Mouse (Mus musculus) myocyte (in vitro differentiated cells): ENCODE data around the gene Ablim1. TPM values are rescaled to one million over a fixed set of nuclear protein-coding genes. Genes with fewer than 3 reads are reported as not detected.
A peak's percentile ranks its signal among the peaks of the same experiment; 100 is the strongest.

Source experiments
- H3K27me3 ChIP-seq: one replicate; pipeline ENCODE4 v1.6.1; 2011; ENCODE audit not compliant: control insufficient read depth, insufficient read depth, insufficient read length
- H3K36me3 ChIP-seq: one replicate; pipeline ENCODE4 v1.6.1; 2011; ENCODE audit not compliant: control insufficient read depth, insufficient read depth
- H3K4me2 ChIP-seq: one replicate; pipeline ENCODE4 v1.6.1; 2011; ENCODE audit warnings: low read depth, control low read depth
- H3K4me3 ChIP-seq: one replicate; pipeline ENCODE4 v1.5.1; 2011; ENCODE audit warnings: mild to moderate bottlenecking, control low read depth, moderate library complexity
- H3K79me2 ChIP-seq: one replicate; pipeline ENCODE4 v1.6.1; 2011; ENCODE audit not compliant: control insufficient read depth, insufficient read depth
- H3ac ChIP-seq: one replicate; pipeline ENCODE4 v1.6.1; 2011; ENCODE audit not compliant: control insufficient read depth, insufficient read length
- CEBPB ChIP-seq: IDR thresholded peaks from 2 replicates; pipeline ENCODE4 v1.6.1; 2011; ENCODE audit warnings: mild to moderate bottlenecking, moderate library complexity; ENCODE audit not compliant: poor library complexity, insufficient read depth, severe bottlenecking
- E2F4 ChIP-seq: IDR thresholded peaks from one replicate; pipeline ENCODE4 v1.6.1; 2011; ENCODE audit warnings: mild to moderate bottlenecking, control low read depth, moderate library complexity; ENCODE audit not compliant: insufficient read depth
- MAX ChIP-seq: IDR thresholded peaks from one replicate; pipeline ENCODE4 v1.6.1; 2011; ENCODE audit warnings: low read depth, mild to moderate bottlenecking, control low read depth
- MYOD1 ChIP-seq, 3 experiments: IDR thresholded peaks; one replicate each; pipeline ENCODE4 v1.6.1; 2011; ENCODE audit warnings: control low read depth in 2 of 3, low read depth in 2 of 3, mild to moderate bottlenecking in 2 of 3, moderate library complexity in 1 of 3; ENCODE audit not compliant: insufficient read length in 2 of 3, control insufficient read depth in 1 of 3
- MYOG ChIP-seq, 3 experiments: IDR thresholded peaks; one replicate each; pipeline ENCODE4 v1.6.1; 2011; ENCODE audit warnings: control low read depth in 2 of 3, low read depth in 2 of 3, mild to moderate bottlenecking in 2 of 3; ENCODE audit not compliant: insufficient read length in 2 of 3, control insufficient read depth in 1 of 3, insufficient read depth in 1 of 3
- POLR2A ChIP-seq: IDR thresholded peaks from one replicate; pipeline ENCODE4 v1.6.1; 2011; ENCODE audit warnings: low read depth, mild to moderate bottlenecking, control low read depth, moderate library complexity; ENCODE audit not compliant: insufficient read length
- POLR2AphosphoS2 ChIP-seq: IDR thresholded peaks from one replicate; pipeline ENCODE4 v1.6.1; 2011; ENCODE audit warnings: low read depth, control low read depth; ENCODE audit not compliant: insufficient read length
- REST ChIP-seq: IDR thresholded peaks from one replicate; pipeline ENCODE4 v1.6.1; 2011; ENCODE audit warnings: mild to moderate bottlenecking, control low read depth, moderate library complexity; ENCODE audit not compliant: insufficient read depth, insufficient read length
- SRF ChIP-seq: IDR thresholded peaks from one replicate; pipeline ENCODE4 v1.6.1; 2011; ENCODE audit warnings: low read depth; ENCODE audit not compliant: control insufficient read depth, insufficient read length
- TCF12 ChIP-seq: IDR thresholded peaks from one replicate; pipeline ENCODE4 v1.6.1; 2011; ENCODE audit warnings: mild to moderate bottlenecking, control low read depth; ENCODE audit not compliant: poor library complexity, insufficient read depth, severe bottlenecking
- TCF3 ChIP-seq: IDR thresholded peaks from one replicate; pipeline ENCODE4 v1.6.1; 2011; ENCODE audit warnings: low read depth, control low read depth; ENCODE audit not compliant: insufficient read length
- USF1 ChIP-seq: IDR thresholded peaks from one replicate; pipeline ENCODE4 v1.6.1; 2011; ENCODE audit warnings: low read depth, mild to moderate bottlenecking, control low read depth, moderate library complexity
- polyA plus RNA-seq: library from polyadenylated mRNA; unstranded; fragments of >200 nt; fragmentation: generic; extraction: Trizol; gene quantifications from one replicate; pipeline ENCODE4 v1.2.1, GENCODE M21; 2012; ENCODE audit warnings: missing spikeins

The Ablim1 gene
- polyA plus RNA-seq, 1 experiment = 29.9 TPM

- peaks cover 25% of the 10 kb centered on the region for H3K79me2 ChIP-seq
- H3K4me2 ChIP-seq = peak overlapping the region; percentile 8
- no peaks in the 10 kb centered on the region for H3K36me3 ChIP-seq
Measured at GRCm38 (mm10) chr19:57181852-57182528, 132.7 kb downstream of the Ablim1 start.

GRCm38 (mm10) chr19:57181317-57181716 lies 133.4 kb downstream of the Ablim1 start:
- Histone ChIP-seq H3K27me3 (no peaks in the 10 kb centered on the region), H3ac (no peak overlapping the region), H3K4me3 (no peak overlapping the region), H3K36me3 (no peaks in the 10 kb centered on the region), H3K79me2 (peaks cover 19% of the 10 kb centered on the region), H3K4me2 (peak overlapping the region; percentile 8)
- no peak for TF ChIP-seq POLR2A

More at GRCm38 (mm10) chr19:57181852-57182528, 132.7 kb downstream of the Ablim1 start:
- H3K4me3 ChIP-seq = no peak overlapping the region
- no peaks in the 10 kb centered on the region for H3K27me3 ChIP-seq
- no peak overlapping the region for H3ac ChIP-seq
- no peak for TF ChIP-seq SRF
- TF ChIP-seq TCF12 = no peak
- no peak for TF ChIP-seq TCF3
- no peak for TF ChIP-seq MAX
- no peak for TF ChIP-seq USF1
- no peak for TF ChIP-seq E2F4
- TF ChIP-seq POLR2A = no peak
- no peak for TF ChIP-seq MYOG (IDR thresholded peaks at IDR 0.05; ENCODE audit: control insufficient read depth in 1 of 3, insufficient read depth in 1 of 3, insufficient read length in 2 of 3, low read depth in 2 of 3)
- TF ChIP-seq POLR2AphosphoS2 = no peak
- TF ChIP-seq REST = no peak
- no peak for TF ChIP-seq CEBPB
- TF ChIP-seq MYOD1 (IDR thresholded peaks at IDR 0.05; ENCODE audit: control insufficient read depth in 1 of 3, insufficient read length in 2 of 3, low read depth in 2 of 3) = no peak

- no peaks in the 10 kb centered on the region for H3K27me3 ChIP-seq
- H3ac ChIP-seq = no peak overlapping the region
- peaks cover 18% of the 10 kb centered on the region for H3K79me2 ChIP-seq
- no peak overlapping the region for H3K4me2 ChIP-seq
- H3K36me3 ChIP-seq = no peaks in the 10 kb centered on the region
- TF ChIP-seq USF1 (no peak), POLR2AphosphoS2 (no peak), MYOD1 (IDR thresholded peaks at IDR 0.05; ENCODE audit: control insufficient read depth in 1 of 3, insufficient read length in 2 of 3, low read depth in 2 of 3) (no peak), POLR2A (no peak), MYOG (IDR thresholded peaks at IDR 0.05; ENCODE audit: control insufficient read depth in 1 of 3, insufficient read depth in 1 of 3, insufficient read length in 2 of 3, low read depth in 2 of 3) (no peak), TCF12 (no peak), TCF3 (no peak), CEBPB (no peak)
- H3K4me3 ChIP-seq = no peak overlapping the region
Measured at GRCm38 (mm10) chr19:57180908-57181307, 133.8 kb downstream of the Ablim1 start.

GRCm38 (mm10) chr19:57180333-57180732 lies 134.4 kb downstream of the Ablim1 start:
- Histone ChIP-seq H3ac (no peak overlapping the region), H3K4me2 (no peak overlapping the region), H3K79me2 (peaks cover 13% of the 10 kb centered on the region), H3K36me3 (no peaks in the 10 kb centered on the region), H3K27me3 (no peaks in the 10 kb centered on the region), H3K4me3 (no peak overlapping the region)
- TF ChIP-seq MYOD1 (IDR thresholded peaks at IDR 0.05; ENCODE audit: control insufficient read depth in 1 of 3, insufficient read length in 2 of 3, low read depth in 2 of 3) = no peak

GRCm38 (mm10) chr19:57179269-57179668 lies 135.4 kb downstream of the Ablim1 start:
- no peak overlapping the region for H3ac ChIP-seq

More at GRCm38 (mm10) chr19:57179269-57179668, 135.4 kb downstream of the Ablim1 start:
- Histone ChIP-seq H3K79me2 (peaks cover 13% of the 10 kb centered on the region), H3K4me2 (no peak overlapping the region), H3K36me3 (no peaks in the 10 kb centered on the region), H3K27me3 (no peaks in the 10 kb centered on the region), H3K4me3 (no peak overlapping the region)
- TF ChIP-seq TCF12 = no peak
- TF ChIP-seq MYOD1 (IDR thresholded peaks at IDR 0.05; ENCODE audit: control insufficient read depth in 1 of 3, insufficient read length in 2 of 3, low read depth in 2 of 3) = no peak
- TF ChIP-seq E2F4 = no peak
- TF ChIP-seq REST = no peak
- TF ChIP-seq TCF3 = no peak
- TF ChIP-seq CEBPB = no peak
- TF ChIP-seq MYOG (IDR thresholded peaks at IDR 0.05; ENCODE audit: control insufficient read depth in 1 of 3, insufficient read depth in 1 of 3, insufficient read length in 2 of 3, low read depth in 2 of 3) = no peak
- TF ChIP-seq USF1 = no peak
- no peak for TF ChIP-seq POLR2AphosphoS2
- TF ChIP-seq POLR2A = no peak
- no peak for TF ChIP-seq MAX
